ENCODE assay signal across 8 mouse cellular contexts in the genomic region with DNA sequence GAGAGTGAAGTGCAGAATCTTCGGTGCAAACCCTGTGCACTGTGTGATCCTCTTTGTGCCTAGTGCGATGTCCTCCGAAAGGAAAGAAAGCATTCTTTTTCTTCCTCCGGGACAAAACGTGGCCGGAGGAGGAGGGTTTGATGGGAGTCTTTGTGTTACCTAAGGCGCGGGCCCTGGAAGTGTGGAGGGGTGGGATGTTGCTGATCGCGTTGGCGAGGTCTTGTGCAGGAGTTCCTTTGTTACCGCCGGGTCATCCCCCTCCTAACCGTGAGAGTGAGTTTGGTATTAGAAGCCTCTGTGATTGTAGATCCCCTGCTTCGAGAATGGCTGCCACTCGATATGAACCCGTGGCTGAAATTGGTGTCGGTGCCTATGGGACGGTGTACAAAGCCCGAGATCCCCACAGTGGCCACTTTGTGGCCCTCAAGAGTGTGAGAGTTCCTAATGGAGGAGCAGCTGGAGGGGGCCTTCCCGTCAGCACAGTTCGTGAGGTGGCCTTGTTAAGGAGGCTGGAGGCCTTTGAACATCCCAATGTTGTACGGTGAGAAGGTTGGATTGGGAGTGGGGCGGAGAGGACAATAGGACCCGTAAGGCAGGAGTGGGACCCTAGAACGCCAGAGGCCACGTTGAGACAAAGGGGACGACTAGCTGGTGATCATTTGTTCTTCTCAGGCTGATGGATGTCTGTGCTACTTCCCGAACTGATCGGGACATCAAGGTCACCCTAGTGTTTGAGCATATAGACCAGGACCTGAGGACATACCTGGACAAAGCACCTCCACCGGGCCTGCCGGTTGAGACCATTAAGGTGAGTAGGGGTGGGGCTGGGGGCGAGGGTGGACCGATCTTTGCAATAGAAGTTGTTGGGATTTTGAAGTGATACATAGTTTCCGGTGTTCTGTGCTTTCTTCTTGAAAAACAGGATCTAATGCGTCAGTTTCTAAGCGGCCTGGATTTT. TPM values are rescaled to one million over a fixed set of nuclear protein-coding genes. Genes with fewer than 3 reads are reported as not detected.
A peak's percentile ranks its signal among the peaks of the same experiment; 100 is the strongest.
DNase-seq lines count a peak whose midpoint lies in the region; ATAC-seq lines count a peak whose summit lies in the region.

No protein-coding gene starts in this region.

- H3K4me1 ChIP-seq in forebrain, embryonic 11.5 days (replicated peaks; ENCODE audit: control insufficient read depth, insufficient read depth, low read length) = peaks cover 15% of the 10 kb centered on the region; the same call in 1 of the 2 replicates
- peaks cover 82% of the 10 kb centered on the region for H3K4me1 ChIP-seq in liver, embryonic 13.5 days (replicated peaks)

- peaks cover 31% of the 10 kb centered on the region for H3K36me3 ChIP-seq in forebrain, embryonic 11.5 days (ENCODE audit: control insufficient read depth, insufficient read depth, low read length)
- peaks cover 39% of the 10 kb centered on the region for H3K36me3 ChIP-seq in liver, embryonic 13.5 days

- peak overlapping the region; percentile 84 for H3K27ac ChIP-seq in forebrain, embryonic 11.5 days (ENCODE audit: low read depth, low read length)
- H3K27ac ChIP-seq in liver, embryonic 13.5 days = peak overlapping the region; percentile 78

- DNase-seq in left cerebral cortex, postnatal 4 days = peak; percentile 32
- DNase-seq in left cerebral cortex, postnatal 14 days (ENCODE audit: low spot score in 2 of 2) = no peak
- peak; percentile 65 for DNase-seq in ZHBTc4 (ENCODE audit: low read depth, low spot score)
- peak; percentile 75 for DNase-seq in forebrain, embryonic 11.5 days (ENCODE audit: low spot score)
- DNase-seq in liver, embryonic 13.5 days = no peak
- DNase-seq in yolk sac, embryonic 10.5 days (ENCODE audit: low spot score) = peak; percentile 42
- no peak for DNase-seq in gastrocnemius, adult 18-20 months (ENCODE audit: low spot score)
- DNase-seq in frontal cortex, postnatal 14 days (ENCODE audit: low spot score in 2 of 2) = no peak

- peak overlapping the region; percentile 99 for H3K9ac ChIP-seq in forebrain, embryonic 11.5 days (ENCODE audit: low read length)
- H3K9ac ChIP-seq in liver, embryonic 13.5 days = peak overlapping the region; percentile 91

- 14% methylated on average over 37 of the region's 37 CpGs for WGBS in forebrain, embryonic 11.5 days
- WGBS in liver, embryonic 13.5 days (ENCODE audit: insufficient replicate concordance) = 11% methylated on average over 36 of the region's 37 CpGs

- peak overlapping the region; percentile 88 for H3K4me3 ChIP-seq in forebrain, embryonic 11.5 days (ENCODE audit: low read depth, low read length)
- peak overlapping the region; percentile 80 for H3K4me3 ChIP-seq in liver, embryonic 13.5 days (replicated peaks)

- intact Hi-C loops in left cerebral cortex, postnatal 4 days (cut with DNase I) = no loop called here
- intact Hi-C loops in left cerebral cortex, postnatal 14 days (cut with DNase I) = no loop called here

- H3K27me3 ChIP-seq in forebrain, embryonic 11.5 days (ENCODE audit: control insufficient read depth, insufficient read depth, low read length) = no peaks in the 10 kb centered on the region
- peaks cover 36% of the 10 kb centered on the region for H3K27me3 ChIP-seq in liver, embryonic 13.5 days

- peak overlapping the region; percentile 86 for H3K4me2 ChIP-seq in forebrain, embryonic 11.5 days (ENCODE audit: low read depth, low read length, severe bottlenecking)
- peak overlapping the region; percentile 95 for H3K4me2 ChIP-seq in liver, embryonic 13.5 days

- no peaks in the 10 kb centered on the region for H3K9me3 ChIP-seq in forebrain, embryonic 11.5 days (ENCODE audit: control insufficient read depth, low read length)
- no peaks in the 10 kb centered on the region for H3K9me3 ChIP-seq in liver, embryonic 13.5 days (replicated peaks)

- 0 out of 2 replicates have a peak, but pooled peaks have one; percentile 1 for ATAC-seq in forebrain, embryonic 11.5 days (replicated peaks; ENCODE audit: low FRiP score)
- ATAC-seq in liver, embryonic 13.5 days (ENCODE audit: low read depth) = peak; percentile 2

RNA-seq across cellular contexts. Expression of gene Cdk4, which starts 0.9 kb away (rescaled TPM):
- 100 to 1,000 TPM; 211 to 221 TPM for total RNA-seq in left cerebral cortex, postnatal 4 days (2021)
- total RNA-seq in left cerebral cortex, postnatal 14 days (2021) = 100 to 1,000 TPM in 1 of 2 experiments, 10 to 100 TPM in 1; 88.3 to 106 TPM
- polyA plus RNA-seq in forebrain, embryonic 11.5 days (2014; fragmentation: Nextera tagmentation; extraction: Ambion mirVana) = 2,945 and 3,022 TPM in 2 replicates
- 645 and 664 TPM in 2 replicates for polyA plus RNA-seq in liver, embryonic 13.5 days (2015; fragmentation: Nextera tagmentation; extraction: Ambion mirVana)
- total RNA-seq in gastrocnemius, adult 18-20 months (2021) = 10 to 100 TPM; 42.2 to 45.6 TPM

RNA-seq across cellular contexts. Expression of gene March9, which starts 4.2 kb away (rescaled TPM):
- 10 to 100 TPM; 75.1 to 76.5 TPM for total RNA-seq in left cerebral cortex, postnatal 4 days (2021)
- 10 to 100 TPM; 32.7 to 35.1 TPM for total RNA-seq in left cerebral cortex, postnatal 14 days (2021)
- 2.7 and 3.7 TPM in 2 replicates for polyA plus RNA-seq in forebrain, embryonic 11.5 days (2014; fragmentation: Nextera tagmentation; extraction: Ambion mirVana)
- polyA plus RNA-seq in liver, embryonic 13.5 days (2015; fragmentation: Nextera tagmentation; extraction: Ambion mirVana) = 0.07 TPM in 1 of 2 replicates, not detected in the other
- 1 to 10 TPM in 1 of 2 experiments, under 1 TPM in 1; 0.39 to 1.0 TPM for total RNA-seq in gastrocnemius, adult 18-20 months (2021)

RNA-seq across cellular contexts. Expression of gene Tspan31, which starts 5.9 kb away (rescaled TPM):
- 10 to 100 TPM; 49.9 to 54.4 TPM for total RNA-seq in left cerebral cortex, postnatal 4 days (2021)
- total RNA-seq in left cerebral cortex, postnatal 14 days (2021) = 10 to 100 TPM; 67.1 to 74.5 TPM
- polyA plus RNA-seq in forebrain, embryonic 11.5 days (2014; fragmentation: Nextera tagmentation; extraction: Ambion mirVana) = 144 and 159 TPM in 2 replicates
- polyA plus RNA-seq in liver, embryonic 13.5 days (2015; fragmentation: Nextera tagmentation; extraction: Ambion mirVana) = 69.4 and 77.7 TPM in 2 replicates
- 10 to 100 TPM; 22.4 to 23.4 TPM for total RNA-seq in gastrocnemius, adult 18-20 months (2021)

RNA-seq across cellular contexts. Expression of gene Agap2, which starts 10.9 kb away (rescaled TPM):
- total RNA-seq in left cerebral cortex, postnatal 4 days (2021) = 100 to 1,000 TPM; 384 to 394 TPM
- 100 to 1,000 TPM; 704 to 706 TPM for total RNA-seq in left cerebral cortex, postnatal 14 days (2021)
- 0.47 and 0.64 TPM in 2 replicates for polyA plus RNA-seq in forebrain, embryonic 11.5 days (2014; fragmentation: Nextera tagmentation; extraction: Ambion mirVana)
- 0.41 and 0.85 TPM in 2 replicates for polyA plus RNA-seq in liver, embryonic 13.5 days (2015; fragmentation: Nextera tagmentation; extraction: Ambion mirVana)
- 1 to 10 TPM; 1.3 to 1.7 TPM for total RNA-seq in gastrocnemius, adult 18-20 months (2021)

RNA-seq across cellular contexts. Expression of gene Cyp27b1, which starts 16.1 kb away (rescaled TPM):
- total RNA-seq in left cerebral cortex, postnatal 4 days (2021) = under 1 TPM; 0.70 to 0.84 TPM
- under 1 TPM; 0.59 to 0.61 TPM for total RNA-seq in left cerebral cortex, postnatal 14 days (2021)
- 0.23 TPM in 1 of 2 replicates, not detected in the other for polyA plus RNA-seq in forebrain, embryonic 11.5 days (2014; fragmentation: Nextera tagmentation; extraction: Ambion mirVana)
- not detected in 2 replicates for polyA plus RNA-seq in liver, embryonic 13.5 days (2015; fragmentation: Nextera tagmentation; extraction: Ambion mirVana)
- total RNA-seq in gastrocnemius, adult 18-20 months (2021) = under 1 TPM in 1 of 2 experiments, not detected in 1; 0.19 TPM

Comparison
In these comparisons a context has a peak if more than half of its experiments do, and no peak if none do; other contexts are left out.
1. DNase-seq: peak in left cerebral cortex, postnatal 4 days (single experiment), ZHBTc4 (single experiment), forebrain, embryonic 11.5 days (single experiment) and yolk sac, embryonic 10.5 days (single experiment); none in left cerebral cortex, postnatal 14 days (0 of 2), liver, embryonic 13.5 days (single experiment), gastrocnemius, adult 18-20 months (single experiment) and frontal cortex, postnatal 14 days (0 of 2).
2. RNA of gene March9, which starts 4.2 kb away (total RNA-seq): 75.1 to 76.5 TPM in left cerebral cortex, postnatal 4 days and 32.7 to 35.1 TPM in left cerebral cortex, postnatal 14 days; 0.39 to 1.0 TPM in gastrocnemius, adult 18-20 months; every median in the first group is over 10 times any median in the second.